Mouse (Mus musculus): ENCODE measurements around the gene Itgb3.
"Not testable (repeated sequence)": the region's sequence is repeated elsewhere in the genome, so short reads cannot be mapped to it uniquely, and the experiment has no call there.

- not testable (repeated sequence) for TF ChIP-seq GATA1 (IDR thresholded peaks at IDR 0.05; ENCODE audit: borderline replicate concordance, low read length); FLI1 (IDR thresholded peaks at IDR 0.05; ENCODE audit: low read length)
These were observed 36.4 kb upstream of the Itgb3 start for GRCm38 (mm10) chr11:104571373-104571772.

All from megakaryocyte, embryonic 14.5 days (primary cell).